Mouse (Mus musculus): ENCODE results near the gene Pik3cb. TPM values are rescaled to one million over a fixed set of nuclear protein-coding genes. Genes with fewer than 3 reads are reported as not detected.
A peak's percentile ranks its signal among the peaks of the same experiment; 100 is the strongest.

Pik3cb gene
- 4.2 and 5.3 TPM in 2 replicates for total RNA-seq (2017)

DNA sequence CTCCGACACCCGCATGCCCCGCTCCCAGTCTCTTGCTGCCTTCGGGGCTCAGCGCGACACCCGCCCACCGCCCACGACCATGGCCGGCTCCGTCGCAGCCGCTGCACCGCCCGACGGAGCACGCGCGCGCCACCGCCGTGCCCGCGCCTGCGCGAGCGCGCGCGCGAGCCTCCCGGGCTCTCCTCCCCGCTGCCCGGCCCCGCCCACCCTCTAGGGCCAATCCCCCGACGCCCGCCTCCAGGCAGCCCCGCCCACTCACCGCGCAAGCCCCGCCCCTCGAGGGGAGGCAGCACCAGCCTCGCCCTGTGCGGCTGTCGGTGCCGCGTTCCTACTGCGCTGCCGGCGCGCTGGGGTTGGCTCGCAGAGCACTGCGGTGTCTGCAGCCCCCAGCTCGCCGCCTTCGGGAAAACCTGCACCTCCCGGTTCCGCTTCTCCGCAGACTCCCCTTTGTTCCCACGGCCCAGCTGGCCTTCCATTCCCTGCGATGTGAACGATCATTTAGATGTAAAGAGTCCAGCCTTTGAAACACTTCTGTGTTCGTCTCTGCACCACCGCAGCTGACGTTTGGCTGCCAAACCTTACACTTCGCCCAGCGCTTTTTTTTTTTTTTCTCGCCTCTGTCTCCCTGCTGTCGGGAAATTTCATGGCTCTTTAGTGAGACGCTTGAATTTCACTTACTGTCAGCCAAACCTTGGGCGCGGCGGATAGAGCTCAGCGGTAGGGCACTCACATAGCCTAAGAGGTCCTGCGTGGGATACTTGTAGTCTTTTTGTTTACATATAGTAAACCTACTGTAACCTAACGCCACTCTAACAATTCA lies at the start of gene Pik3cb:
TSS of gene Pik3cb (minus strand) at position 559 of the 820 bp plus-strand sequence.
- peak; percentile 87 to 95 for ATAC-seq (replicated peaks in 1 of 2; ENCODE audit: insufficient read depth in 1 of 2, low FRiP score in 2 of 2, low TSS enrichment in 1 of 2, low read depth in 1 of 2, poor library complexity in 2 of 2, severe bottlenecking in 2 of 2)

DNA sequence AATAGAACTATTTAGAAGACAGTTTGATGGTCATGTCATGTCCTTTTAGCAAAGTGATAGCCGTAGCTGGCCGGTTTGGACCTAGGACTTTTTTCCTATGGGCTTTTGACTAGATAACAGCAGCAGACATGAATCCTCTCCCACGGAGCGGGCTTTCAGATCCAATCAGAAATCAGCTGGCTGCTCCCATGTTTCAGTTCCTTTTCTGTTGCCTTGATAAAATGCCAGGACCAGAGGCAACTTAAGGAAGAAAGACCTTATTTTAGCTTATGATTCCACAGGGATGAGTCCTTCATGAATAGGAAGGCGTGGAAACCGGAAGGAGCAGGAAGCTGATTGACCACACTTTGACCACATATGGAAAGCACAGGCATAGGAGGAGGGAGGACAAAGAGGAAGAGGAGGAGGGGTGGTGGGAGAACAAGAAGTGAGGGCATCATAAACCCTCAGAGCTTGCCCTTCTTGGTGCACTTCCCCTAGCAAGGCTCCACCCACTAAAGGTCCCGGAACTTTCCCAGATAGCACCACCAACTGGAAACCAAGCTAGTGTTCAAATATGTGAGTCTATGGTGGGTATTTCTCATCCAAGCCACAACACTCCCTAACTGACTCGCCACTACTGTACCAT lies 42.7 kb upstream of the Pik3cb start:
- peak; percentile 54 to 56 for ATAC-seq (replicated peaks in 1 of 2; ENCODE audit: insufficient read depth in 1 of 2, low FRiP score in 2 of 2, low TSS enrichment in 1 of 2, low read depth in 1 of 2, poor library complexity in 2 of 2, severe bottlenecking in 2 of 2)

DNA sequence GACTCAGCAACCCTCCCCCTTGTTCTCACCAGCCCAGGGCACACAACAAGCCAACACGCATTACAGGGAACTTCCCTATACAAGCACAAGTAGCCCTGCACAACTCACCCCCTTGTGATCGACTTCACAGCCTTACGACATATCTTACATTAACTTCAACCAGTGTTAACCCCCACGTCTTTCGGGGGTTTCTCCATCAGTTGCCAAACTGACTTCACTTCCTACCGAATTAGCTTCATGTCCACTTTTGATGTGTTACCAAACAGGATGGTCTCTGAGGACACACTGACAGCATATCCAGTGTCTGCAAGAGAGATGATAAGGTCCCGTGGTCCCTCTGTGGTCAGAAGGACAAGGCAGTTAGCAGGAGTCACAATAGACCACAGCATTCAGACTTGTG lies 41.7 kb upstream of the Pik3cb start:
- peak; percentile 67 to 84 for ATAC-seq (replicated peaks in 1 of 2; ENCODE audit: insufficient read depth in 1 of 2, low FRiP score in 2 of 2, low TSS enrichment in 1 of 2, low read depth in 1 of 2, poor library complexity in 2 of 2, severe bottlenecking in 2 of 2)

DNA sequence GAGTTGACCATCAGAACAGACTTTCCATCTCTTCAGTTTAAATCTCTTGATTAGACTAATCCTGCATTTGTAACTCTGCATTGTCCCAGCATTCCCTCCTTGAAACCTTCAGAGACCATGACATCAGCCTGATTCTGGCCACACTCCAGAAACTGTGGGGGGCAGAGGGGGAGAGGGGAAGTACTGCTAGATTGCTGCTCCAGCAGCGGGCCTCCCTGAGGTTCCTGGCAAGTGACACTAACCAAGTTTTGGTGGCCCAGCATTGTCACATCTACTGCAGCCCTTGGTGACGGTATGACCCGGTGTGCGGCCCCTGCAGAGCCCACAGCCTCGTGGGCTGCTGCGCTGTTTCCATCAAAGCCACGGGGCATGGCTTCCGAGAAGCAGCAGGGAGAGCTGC lies 39.9 kb upstream of the Pik3cb start:
- peak; percentile 64 to 77 for ATAC-seq (replicated peaks in 1 of 2; ENCODE audit: insufficient read depth in 1 of 2, low FRiP score in 2 of 2, low TSS enrichment in 1 of 2, low read depth in 1 of 2, poor library complexity in 2 of 2, severe bottlenecking in 2 of 2)

DNA sequence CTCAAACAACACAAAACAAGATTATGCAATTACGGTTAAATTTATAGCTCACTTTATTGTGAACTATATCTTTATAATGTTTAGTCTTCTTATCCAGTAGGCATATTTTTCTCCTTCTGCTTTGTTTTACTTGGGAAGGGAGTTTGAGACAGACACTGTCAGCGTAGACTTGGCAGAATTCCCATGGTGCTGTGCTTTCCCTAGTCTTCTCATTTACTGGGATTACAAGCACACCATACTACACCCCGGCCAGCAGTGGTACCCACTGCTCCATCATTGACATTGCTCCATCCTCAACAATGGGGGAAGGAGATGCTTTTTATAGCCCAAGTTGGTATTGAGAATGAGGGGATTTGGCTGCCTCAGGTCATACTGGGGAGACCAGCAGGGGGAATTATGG lies 38.3 kb upstream of the Pik3cb start:
- no peak for ATAC-seq (replicated peaks in 1 of 2; ENCODE audit: insufficient read depth in 1 of 2, low FRiP score in 2 of 2, low TSS enrichment in 1 of 2, low read depth in 1 of 2, poor library complexity in 2 of 2, severe bottlenecking in 2 of 2)

DNA sequence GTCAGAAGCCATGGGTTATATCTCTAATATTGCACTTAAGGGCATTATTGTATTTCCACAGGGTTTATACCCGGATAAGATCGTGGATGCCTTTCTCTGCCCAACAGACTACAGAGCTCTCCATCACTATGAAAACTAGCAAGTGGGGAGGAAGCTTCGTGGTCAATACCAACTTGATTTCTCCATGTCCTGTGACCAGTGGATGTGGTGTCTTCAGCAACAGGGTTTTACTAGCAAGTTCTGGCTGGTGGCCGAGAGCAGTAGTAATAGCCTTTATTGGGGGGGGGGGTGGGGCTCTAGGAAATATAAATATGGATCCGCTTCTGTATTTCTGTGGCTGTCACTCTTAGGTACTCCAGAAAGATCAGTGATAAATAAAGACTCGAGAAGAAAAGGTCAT lies 35.4 kb upstream of the Pik3cb start:
- ATAC-seq (replicated peaks in 1 of 2; ENCODE audit: insufficient read depth in 1 of 2, low FRiP score in 2 of 2, low TSS enrichment in 1 of 2, low read depth in 1 of 2, poor library complexity in 2 of 2, severe bottlenecking in 2 of 2), result no peak; a peak in 1 of 4 replicates

DNA sequence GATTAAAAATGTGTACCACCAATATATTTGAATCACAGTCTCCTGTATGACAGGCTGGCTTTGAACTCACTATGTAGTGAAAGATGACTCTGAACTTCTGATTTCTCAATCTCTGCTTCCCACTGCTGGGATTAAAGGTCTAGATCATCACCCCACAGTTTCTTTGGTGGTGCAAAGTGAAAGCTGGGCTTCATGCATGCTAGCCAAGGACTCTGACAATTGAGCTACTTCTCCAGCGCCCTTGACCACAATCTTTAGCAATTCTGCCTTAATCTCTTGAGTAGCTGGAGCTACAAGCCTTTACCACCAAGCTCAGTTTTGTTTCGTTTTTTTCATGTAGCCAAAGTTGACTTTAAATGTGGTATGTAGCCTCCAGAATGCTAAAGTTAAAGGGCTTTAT lies 32.4 kb upstream of the Pik3cb start:
- no peak for ATAC-seq (replicated peaks in 1 of 2; ENCODE audit: insufficient read depth in 1 of 2, low FRiP score in 2 of 2, low TSS enrichment in 1 of 2, low read depth in 1 of 2, poor library complexity in 2 of 2, severe bottlenecking in 2 of 2)

DNA sequence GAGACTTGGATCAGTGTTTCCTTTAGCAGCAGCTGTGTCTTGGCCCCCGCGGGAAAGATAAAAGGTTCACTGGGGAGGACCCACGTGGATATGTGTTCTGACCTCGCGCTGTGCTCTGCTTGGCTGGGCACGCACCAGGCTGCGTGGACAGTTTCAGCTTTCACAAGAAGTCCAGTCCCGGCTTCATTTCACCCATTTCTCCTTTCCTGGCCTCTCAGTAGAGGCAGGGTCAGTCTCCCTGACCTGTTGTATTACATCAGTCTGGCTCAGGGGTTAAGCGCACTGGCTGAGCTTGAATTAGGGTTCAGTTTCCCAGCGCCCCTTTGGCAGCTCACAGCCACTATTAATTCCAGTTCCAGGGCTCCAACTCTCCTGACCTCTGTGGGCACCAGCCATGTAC lies 30.8 kb upstream of the Pik3cb start:
- ATAC-seq (replicated peaks in 1 of 2; ENCODE audit: insufficient read depth in 1 of 2, low FRiP score in 2 of 2, low TSS enrichment in 1 of 2, low read depth in 1 of 2, poor library complexity in 2 of 2, severe bottlenecking in 2 of 2), result no peak

DNA sequence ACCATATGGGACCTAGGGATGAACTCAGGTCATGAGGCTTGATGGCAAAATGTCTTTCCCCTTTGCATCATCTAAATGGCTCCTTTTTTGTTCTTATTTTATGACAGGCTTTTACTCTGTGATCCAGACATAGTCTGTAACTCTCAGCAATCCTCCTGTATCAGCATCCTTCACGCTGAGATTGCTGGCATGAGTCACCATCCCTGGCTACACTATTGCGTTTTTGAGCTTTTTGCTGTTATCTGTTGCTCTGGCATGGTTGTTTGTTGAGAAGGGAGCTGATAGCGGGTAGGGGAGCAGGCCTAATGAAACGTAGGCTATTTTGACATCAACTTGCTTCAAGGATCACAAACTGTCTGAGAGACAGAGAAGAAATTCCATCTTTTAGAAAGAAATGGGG lies 28.6 kb upstream of the Pik3cb start:
- ATAC-seq (replicated peaks in 1 of 2; ENCODE audit: insufficient read depth in 1 of 2, low FRiP score in 2 of 2, low TSS enrichment in 1 of 2, low read depth in 1 of 2, poor library complexity in 2 of 2, severe bottlenecking in 2 of 2), result no peak

DNA sequence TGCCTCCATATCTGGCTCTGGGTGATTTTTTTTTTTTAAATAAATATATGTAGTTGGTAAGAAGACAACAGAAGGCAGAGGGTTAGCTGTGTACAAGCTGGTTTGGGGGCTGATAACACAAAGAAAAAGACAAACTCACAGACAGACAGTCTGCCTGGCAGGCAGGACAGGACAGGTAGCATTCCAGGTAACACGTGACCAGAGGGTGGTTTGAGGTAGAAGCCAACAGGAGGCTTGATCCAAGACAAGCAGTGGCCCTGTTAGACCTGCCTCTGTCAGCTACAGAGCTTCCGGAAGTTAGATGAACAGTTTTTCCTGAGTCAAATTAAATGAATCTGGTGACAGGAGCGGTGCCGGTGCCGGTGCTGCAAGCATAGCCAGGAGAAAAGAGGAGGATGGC lies 26.5 kb upstream of the Pik3cb start:
- ATAC-seq (replicated peaks in 1 of 2; ENCODE audit: insufficient read depth in 1 of 2, low FRiP score in 2 of 2, low TSS enrichment in 1 of 2, low read depth in 1 of 2, poor library complexity in 2 of 2, severe bottlenecking in 2 of 2), result no peak

DNA sequence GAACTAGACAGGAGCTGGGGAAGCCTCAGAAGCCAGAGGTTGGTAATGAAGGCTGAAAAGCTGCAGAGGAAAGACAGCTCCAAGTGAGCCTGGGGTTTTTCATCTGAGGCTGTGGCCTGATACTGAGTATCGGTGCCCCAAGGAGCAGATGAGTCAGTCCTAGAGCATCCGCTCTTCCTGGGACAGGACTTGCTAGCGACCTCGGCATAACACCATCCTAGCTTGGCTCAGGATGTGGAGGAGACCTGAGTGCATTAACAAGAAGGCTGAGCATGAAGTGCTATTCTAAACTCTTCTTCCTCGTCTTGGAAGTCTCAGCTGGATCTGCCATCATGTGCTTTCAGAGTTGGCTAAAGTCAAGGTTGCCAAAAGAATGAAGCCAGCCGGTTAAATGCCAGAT lies 25.5 kb upstream of the Pik3cb start:
- no peak for ATAC-seq (replicated peaks in 1 of 2; ENCODE audit: insufficient read depth in 1 of 2, low FRiP score in 2 of 2, low TSS enrichment in 1 of 2, low read depth in 1 of 2, poor library complexity in 2 of 2, severe bottlenecking in 2 of 2)

DNA sequence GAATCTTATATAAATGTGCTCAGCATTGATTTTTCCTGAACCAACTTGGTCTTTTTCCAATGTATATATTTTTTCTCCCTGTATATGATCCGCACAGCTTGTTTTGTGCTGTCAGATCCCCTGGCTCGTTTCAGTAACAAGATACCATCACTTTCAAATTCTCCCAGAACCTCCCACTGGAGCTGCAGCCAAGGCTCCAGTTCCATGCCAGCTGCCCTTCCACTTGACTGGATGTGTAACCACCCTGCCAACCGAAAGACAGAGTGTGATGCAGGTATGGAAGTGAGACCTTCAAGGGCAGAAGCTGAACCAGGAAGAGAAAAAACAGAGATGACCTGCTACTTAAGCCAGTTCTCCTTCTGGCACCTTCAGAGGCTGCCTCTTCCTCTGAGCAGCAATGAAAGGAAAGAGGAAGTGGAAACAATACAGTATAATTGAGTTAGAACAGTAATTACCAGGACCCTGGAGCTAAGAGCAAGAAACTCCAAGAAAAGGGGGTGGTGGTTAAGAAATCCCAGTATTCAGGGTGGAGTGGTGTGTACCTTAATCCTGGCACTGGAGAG lies 24.3 kb upstream of the Pik3cb start:
- ATAC-seq (replicated peaks in 1 of 2; ENCODE audit: insufficient read depth in 1 of 2, low FRiP score in 2 of 2, low TSS enrichment in 1 of 2, low read depth in 1 of 2, poor library complexity in 2 of 2, severe bottlenecking in 2 of 2), result peak; percentile 72 to 80

DNA sequence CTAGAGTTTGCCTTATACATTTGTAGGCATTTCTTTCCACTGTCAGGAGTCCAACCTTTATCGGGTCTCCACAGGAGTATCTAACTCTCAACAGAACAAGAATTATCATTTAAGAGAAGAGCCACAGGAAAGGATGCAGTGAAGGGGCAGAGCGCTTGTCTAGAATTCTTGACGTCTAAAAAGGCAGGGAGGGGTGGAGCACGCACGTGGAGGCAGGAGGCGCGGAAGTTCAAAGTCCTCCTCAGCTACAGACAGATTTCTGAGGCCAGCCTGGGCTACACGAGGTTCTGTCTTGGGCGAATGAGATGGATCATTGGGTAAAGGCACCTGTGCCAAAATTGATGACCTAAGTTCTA lies 23.7 kb upstream of the Pik3cb start:
- no peak for ATAC-seq (replicated peaks in 1 of 2; ENCODE audit: insufficient read depth in 1 of 2, low FRiP score in 2 of 2, low TSS enrichment in 1 of 2, low read depth in 1 of 2, poor library complexity in 2 of 2, severe bottlenecking in 2 of 2)

DNA sequence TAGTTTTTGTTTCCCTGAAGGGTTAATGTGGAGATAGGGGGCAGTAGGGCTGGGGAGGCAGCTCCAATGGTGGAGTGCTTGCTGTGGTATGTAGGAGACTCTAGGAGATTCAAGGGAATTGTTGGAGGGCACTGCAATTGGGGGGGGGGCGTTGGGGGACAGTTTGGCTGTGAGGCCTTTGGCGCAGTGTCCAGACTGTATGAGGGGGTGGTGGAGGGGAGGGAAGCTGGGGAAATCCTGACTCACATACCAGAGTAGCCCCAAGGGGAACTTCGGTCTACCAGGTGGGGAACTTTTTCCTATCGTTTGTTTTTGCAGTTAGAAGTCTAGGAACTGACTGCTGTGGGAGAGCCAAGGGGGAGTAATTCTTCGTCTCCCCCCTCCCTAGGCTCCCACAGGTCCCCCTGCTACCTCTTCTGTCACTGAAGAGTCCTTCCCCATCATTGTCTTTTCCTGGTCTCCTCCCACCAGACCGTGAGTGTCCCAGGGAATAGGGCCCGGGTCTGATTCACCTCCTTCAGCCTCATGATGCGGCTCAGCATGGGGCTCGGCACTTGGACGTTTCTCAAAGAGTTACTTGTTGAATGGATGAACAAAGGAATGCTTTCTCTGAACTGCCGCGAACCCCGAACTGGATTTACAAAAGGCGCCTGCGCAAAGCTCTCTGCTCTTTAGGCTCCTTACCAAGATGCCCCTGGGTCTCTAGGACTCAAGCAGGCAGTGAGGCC lies 23.2 kb upstream of the Pik3cb start:
- 0 out of 4 replicates have a peak, but pooled peaks of 1 of the 2 experiments have one; percentile 2 for ATAC-seq (replicated peaks in 1 of 2; ENCODE audit: insufficient read depth in 1 of 2, low FRiP score in 2 of 2, low TSS enrichment in 1 of 2, low read depth in 1 of 2, poor library complexity in 2 of 2, severe bottlenecking in 2 of 2)

DNA sequence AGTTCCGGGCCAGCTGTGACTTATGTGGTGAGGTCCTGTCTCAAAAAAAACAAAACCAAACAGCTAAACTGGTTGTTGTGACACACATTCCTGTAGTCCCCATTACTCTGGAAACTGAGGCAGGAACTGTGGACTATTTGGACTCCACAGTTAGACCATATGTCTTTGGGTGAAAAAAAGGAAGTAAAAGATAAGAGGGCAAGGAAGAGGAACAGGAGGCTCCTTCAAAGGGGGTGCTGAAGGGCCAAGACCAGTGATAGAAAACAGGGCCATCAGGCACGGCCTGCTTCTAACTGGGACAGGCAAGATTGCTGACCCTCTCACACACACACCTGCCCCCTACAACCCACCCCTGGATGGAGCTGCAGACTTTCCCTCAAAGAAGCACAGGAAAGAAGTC lies 22.4 kb upstream of the Pik3cb start:
- no peak for ATAC-seq (replicated peaks in 1 of 2; ENCODE audit: insufficient read depth in 1 of 2, low FRiP score in 2 of 2, low TSS enrichment in 1 of 2, low read depth in 1 of 2, poor library complexity in 2 of 2, severe bottlenecking in 2 of 2)

DNA sequence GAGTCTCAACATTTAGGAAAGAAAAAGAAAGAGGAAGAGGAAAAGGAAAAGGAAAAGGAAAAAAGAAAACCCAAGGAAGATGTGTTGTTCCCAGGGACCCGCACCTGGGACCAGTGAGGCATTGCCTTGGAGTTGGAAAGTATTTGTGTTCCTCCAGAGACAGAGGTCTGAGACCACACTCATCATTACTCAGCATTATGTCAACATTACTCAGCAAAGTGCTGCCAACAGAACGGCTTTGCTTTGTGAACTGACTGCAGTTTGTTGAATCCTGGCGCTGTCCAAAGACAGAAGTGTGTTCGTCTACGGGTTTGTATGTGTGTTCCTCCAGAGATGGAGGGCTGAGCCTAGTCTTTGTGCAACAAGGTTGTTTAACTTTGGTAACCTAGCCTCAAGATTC lies 20.4 kb upstream of the Pik3cb start:
- no peak for ATAC-seq (replicated peaks in 1 of 2; ENCODE audit: insufficient read depth in 1 of 2, low FRiP score in 2 of 2, low TSS enrichment in 1 of 2, low read depth in 1 of 2, poor library complexity in 2 of 2, severe bottlenecking in 2 of 2)

DNA sequence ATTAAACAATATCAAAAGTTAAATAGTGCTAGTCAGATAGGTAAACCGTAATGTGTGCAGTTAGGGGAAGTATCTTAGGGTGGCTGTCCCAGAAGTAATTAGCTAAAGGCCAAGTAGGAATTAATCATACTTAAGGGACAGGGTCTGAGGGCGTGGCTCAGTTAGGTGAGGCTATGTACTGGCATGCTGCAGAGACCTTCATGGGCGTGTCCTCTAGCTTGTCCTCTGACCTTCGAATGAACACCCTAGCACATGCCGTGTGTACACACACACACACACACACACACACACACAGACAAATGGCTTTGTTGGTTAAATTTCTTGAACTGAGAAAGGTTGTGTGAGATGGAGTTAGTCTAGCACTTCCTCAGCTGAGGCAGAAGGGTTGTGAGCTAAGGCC lies 19.5 kb upstream of the Pik3cb start:
- ATAC-seq (replicated peaks in 1 of 2; ENCODE audit: insufficient read depth in 1 of 2, low FRiP score in 2 of 2, low TSS enrichment in 1 of 2, low read depth in 1 of 2, poor library complexity in 2 of 2, severe bottlenecking in 2 of 2), result no peak

DNA sequence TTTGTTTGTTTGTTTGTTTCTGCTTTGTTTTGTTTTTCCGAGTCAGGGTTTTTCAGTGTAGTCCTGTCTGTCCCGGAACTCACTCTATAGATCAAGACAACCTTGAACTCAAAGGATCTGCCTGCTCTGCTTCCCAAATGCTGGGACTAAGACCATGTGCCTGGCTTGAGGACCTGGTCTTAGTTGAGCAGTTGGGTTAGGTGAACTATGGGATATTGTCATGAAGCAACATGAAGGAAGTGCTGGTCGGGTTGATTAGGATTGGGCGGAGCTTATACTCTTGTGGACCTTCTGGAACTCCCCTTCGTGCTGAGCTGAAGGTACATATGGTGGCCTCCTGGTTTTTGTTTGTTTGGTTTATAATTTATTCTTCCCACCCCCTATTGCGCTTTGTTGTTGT lies 18.3 kb upstream of the Pik3cb start:
- no peak for ATAC-seq (replicated peaks in 1 of 2; ENCODE audit: insufficient read depth in 1 of 2, low FRiP score in 2 of 2, low TSS enrichment in 1 of 2, low read depth in 1 of 2, poor library complexity in 2 of 2, severe bottlenecking in 2 of 2)

Measured in hematopoietic stem cell, adult 5-6 weeks (primary cell).